Mouse (Mus musculus): Measurements from ENCODE around the gene Adgrf1.

GRCm38 (mm10) chr17:43362362-43362761 lies 92.2 kb downstream of the Adgrf1 start:
- TF ChIP-seq CTCF (IDR thresholded peaks at IDR 0.05; ENCODE audit: borderline replicate concordance, extremely low read depth, insufficient read depth, insufficient read length): no peak
- no peak for TF ChIP-seq POLR2A (IDR thresholded peaks at IDR 0.05; ENCODE audit: borderline replicate concordance, extremely low read depth, insufficient read depth, insufficient read length, poor library complexity, severe bottlenecking)

All from brain, embryonic 14.5 days (tissue).